Mouse (Mus musculus): Measurements from ENCODE around the gene Tbx15.
"Not testable (repeated sequence)": the region's sequence is repeated elsewhere in the genome, so short reads cannot be mapped to it uniquely, and the experiment has no call there.

Tbx15 gene

GRCm38 (mm10) chr3:99277973-99278580, 37.9 kb downstream of the Tbx15 start:
- DNase-seq, result peak; percentile 17

- no peak for DNase-seq
Observed at GRCm38 (mm10) chr3:99279718-99280117, 39.5 kb downstream of the Tbx15 start.

- no peak for DNase-seq
Observed at GRCm38 (mm10) chr3:99281453-99281852, 41.3 kb downstream of the Tbx15 start.

- no peak for DNase-seq
Observed at GRCm38 (mm10) chr3:99288302-99288701, 48.1 kb downstream of the Tbx15 start.

- DNase-seq, result peak; percentile 6
Observed at GRCm38 (mm10) chr3:99290064-99290702, 50.0 kb downstream of the Tbx15 start.

GRCm38 (mm10) chr3:99290878-99291277, 50.7 kb downstream of the Tbx15 start:
- no peak for DNase-seq

GRCm38 (mm10) chr3:99291386-99291785, 51.2 kb downstream of the Tbx15 start:
- DNase-seq, result no peak

GRCm38 (mm10) chr3:99292531-99292931, 52.4 kb downstream of the Tbx15 start:
- no peak for DNase-seq

- not testable (repeated sequence) for DNase-seq
Observed at GRCm38 (mm10) chr3:99294209-99294608, 54.0 kb downstream of the Tbx15 start.

- DNase-seq, result no peak
Observed at GRCm38 (mm10) chr3:99295301-99295700, 55.1 kb downstream of the Tbx15 start.

- no peak for DNase-seq
Observed at GRCm38 (mm10) chr3:99296186-99296585, 56.0 kb downstream of the Tbx15 start.

- DNase-seq, result no peak
Observed at GRCm38 (mm10) chr3:99300846-99301245, 60.7 kb downstream of the Tbx15 start.

GRCm38 (mm10) chr3:99310877-99311276, 70.7 kb downstream of the Tbx15 start:
- DNase-seq, result peak; percentile 58

GRCm38 (mm10) chr3:99311943-99312635, 71.9 kb downstream of the Tbx15 start:
- peak; percentile 53 for DNase-seq

- no peak for DNase-seq
Observed at GRCm38 (mm10) chr3:99322345-99322744, 82.2 kb downstream of the Tbx15 start.

GRCm38 (mm10) chr3:99329316-99329715, 89.1 kb downstream of the Tbx15 start:
- DNase-seq, result no peak

GRCm38 (mm10) chr3:99331086-99331485, 90.9 kb downstream of the Tbx15 start:
- DNase-seq, result no peak

- DNase-seq, result no peak
Observed at GRCm38 (mm10) chr3:99336866-99337265, 96.7 kb downstream of the Tbx15 start.

GRCm38 (mm10) chr3:99338756-99339155, 98.6 kb downstream of the Tbx15 start:
- DNase-seq, result no peak

- no peak for DNase-seq
Observed at GRCm38 (mm10) chr3:99340021-99340420, 99.8 kb downstream of the Tbx15 start.

- no peak for DNase-seq
Observed at GRCm38 (mm10) chr3:99379616-99380250, 139.6 kb downstream of the Tbx15 start.

- no peak for DNase-seq
Observed at GRCm38 (mm10) chr3:99387127-99387526, 146.9 kb downstream of the Tbx15 start.

Measured in embryo, embryonic 11 days (tissue).